Mouse (Mus musculus): ENCODE data around the gene Idh3g. TPM values are rescaled to one million over a fixed set of nuclear protein-coding genes. Genes with fewer than 3 reads are reported as not detected.
"Not testable (repeated sequence)": the region's sequence is repeated elsewhere in the genome, so short reads cannot be mapped to it uniquely, and the experiment has no call there.

Gene Idh3g
- polyA plus RNA-seq, 1 experiment from 2014 or later = 248 TPM

DNA sequence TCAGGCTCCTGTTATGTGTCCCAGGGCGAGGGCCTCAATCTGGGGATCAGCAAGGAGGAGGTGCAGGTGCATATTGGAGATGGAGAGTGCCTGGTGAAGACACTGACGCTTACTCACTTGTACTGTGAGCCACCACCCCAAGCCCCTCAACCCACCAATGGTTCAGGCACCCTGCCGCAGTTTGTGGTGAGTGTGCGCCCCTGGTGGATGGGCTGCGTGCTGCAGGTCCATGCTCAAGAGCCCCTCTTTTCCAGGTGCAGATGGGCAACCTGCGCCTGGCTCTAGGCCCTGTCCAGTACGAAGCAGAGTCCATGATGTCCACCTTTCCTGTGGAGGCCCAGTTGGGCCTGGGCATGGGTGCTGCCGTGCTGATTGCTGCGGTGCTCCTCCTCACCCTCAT is 19.4 kb downstream of the Idh3g start:
- Histone ChIP-seq H3K36me3 (ENCODE audit: control insufficient read depth, insufficient read depth, low read length) (no peaks in the 10 kb centered on the region), H3K27ac (replicated peaks; ENCODE audit: low read depth, low read length) (no peak overlapping the region), H3K9ac (replicated peaks; ENCODE audit: low read length) (no peak overlapping the region), H3K4me1 (ENCODE audit: control insufficient read depth, insufficient read depth, low read length) (no peaks in the 10 kb centered on the region), H3K9me3 (ENCODE audit: control insufficient read depth, low read length) (no peaks in the 10 kb centered on the region), H3K4me3 (replicated peaks; ENCODE audit: low read depth, low read length) (no peak overlapping the region), H3K27me3 (ENCODE audit: control insufficient read depth, insufficient read depth, low read length) (no peaks in the 10 kb centered on the region), H3K4me2 (ENCODE audit: low read length) (no peak overlapping the region)
- ATAC-seq (ENCODE audit: low FRiP score, low TSS enrichment) = no peak
- 65% methylated on average over 9 of the region's 9 CpGs for whole genome bisulfite sequencing
- no peak for DNase-seq

DNA sequence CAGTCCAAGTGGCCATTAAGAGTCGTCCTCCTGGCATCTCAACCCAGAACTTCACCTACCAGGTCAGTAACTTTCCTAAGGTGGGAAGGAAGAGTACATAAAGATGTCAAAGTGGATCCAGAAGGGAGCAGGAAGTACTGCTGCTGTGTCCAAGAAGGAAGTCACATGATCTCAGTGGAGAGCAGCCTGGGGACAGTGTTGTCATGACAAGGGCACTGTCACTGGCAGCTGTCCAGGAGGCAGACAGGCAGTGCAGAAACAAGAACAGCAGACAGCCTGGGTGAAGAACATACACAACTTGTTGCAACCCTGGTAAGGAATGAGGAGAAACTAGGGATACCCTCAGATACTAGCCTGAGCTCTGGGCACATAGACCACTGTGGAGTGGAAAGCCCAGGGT is 21.4 kb downstream of the Idh3g start:
- Histone ChIP-seq H3K27me3 (ENCODE audit: control insufficient read depth, insufficient read depth, low read length) (no peaks in the 10 kb centered on the region), H3K4me3 (replicated peaks; ENCODE audit: low read depth, low read length) (no peak overlapping the region), H3K4me1 (ENCODE audit: control insufficient read depth, insufficient read depth, low read length) (no peaks in the 10 kb centered on the region), H3K4me2 (ENCODE audit: low read length) (no peak overlapping the region), H3K27ac (replicated peaks; ENCODE audit: low read depth, low read length) (no peak overlapping the region), H3K9ac (replicated peaks; ENCODE audit: low read length) (no peak overlapping the region), H3K36me3 (ENCODE audit: control insufficient read depth, insufficient read depth, low read length) (no peaks in the 10 kb centered on the region), H3K9me3 (ENCODE audit: control insufficient read depth, low read length) (no peaks in the 10 kb centered on the region)
- 67% methylated on average over 1 of the region's 1 CpGs for WGBS
- ATAC-seq (ENCODE audit: low FRiP score, low TSS enrichment) (no peak), DNase-seq (no peak)

DNA sequence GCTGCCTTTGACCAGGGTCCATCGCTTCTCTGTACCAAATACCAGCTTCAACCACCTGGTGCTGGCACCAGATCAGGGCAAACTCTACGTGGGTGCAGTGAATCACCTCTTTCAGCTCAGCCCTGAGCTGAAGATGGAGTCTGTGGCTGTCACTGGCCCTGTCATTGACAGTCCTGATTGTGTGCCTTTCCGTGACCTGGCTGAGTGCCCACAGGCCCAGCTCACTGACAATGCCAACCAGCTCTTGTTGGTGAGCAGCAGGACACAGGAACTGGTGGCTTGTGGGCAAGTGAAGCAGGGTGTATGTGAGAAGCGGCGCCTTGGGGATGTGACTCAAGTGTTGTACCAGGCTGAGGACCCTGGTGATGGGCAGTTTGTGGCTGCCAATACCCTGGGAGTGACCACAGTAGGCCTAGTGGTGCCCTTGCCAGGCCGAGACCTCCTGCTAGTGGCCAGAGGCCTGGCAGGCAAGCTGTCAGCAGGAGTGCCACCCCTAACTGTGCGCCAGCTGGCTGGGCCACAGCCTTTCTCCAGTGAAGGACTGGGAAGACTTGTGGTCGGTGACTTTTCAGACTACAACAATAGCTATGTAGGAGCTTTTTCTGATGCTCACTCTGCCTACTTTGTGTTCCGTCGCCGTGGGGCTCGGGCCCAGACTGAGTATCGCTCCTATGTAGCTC is 27.9 kb downstream of the Idh3g start:
- DNase-seq (peak; percentile 9), ATAC-seq (ENCODE audit: low FRiP score, low TSS enrichment) (no peak)
- no peaks in the 10 kb centered on the region for H3K36me3 ChIP-seq (ENCODE audit: control insufficient read depth, insufficient read depth, low read length)
- H3K27ac ChIP-seq (replicated peaks; ENCODE audit: low read depth, low read length) = no peak overlapping the region
- no peak overlapping the region for H3K4me3 ChIP-seq (replicated peaks; ENCODE audit: low read depth, low read length)
- H3K9ac ChIP-seq (replicated peaks; ENCODE audit: low read length) = no peak overlapping the region
- H3K9me3 ChIP-seq (ENCODE audit: control insufficient read depth, low read length) = no peaks in the 10 kb centered on the region
- H3K4me2 ChIP-seq (ENCODE audit: low read length) = no peak overlapping the region
- 84% methylated on average over 13 of the region's 13 CpGs for WGBS
- no peaks in the 10 kb centered on the region for H3K4me1 ChIP-seq (ENCODE audit: control insufficient read depth, insufficient read depth, low read length)
- H3K27me3 ChIP-seq (ENCODE audit: control insufficient read depth, insufficient read depth, low read length) = no peaks in the 10 kb centered on the region

DNA sequence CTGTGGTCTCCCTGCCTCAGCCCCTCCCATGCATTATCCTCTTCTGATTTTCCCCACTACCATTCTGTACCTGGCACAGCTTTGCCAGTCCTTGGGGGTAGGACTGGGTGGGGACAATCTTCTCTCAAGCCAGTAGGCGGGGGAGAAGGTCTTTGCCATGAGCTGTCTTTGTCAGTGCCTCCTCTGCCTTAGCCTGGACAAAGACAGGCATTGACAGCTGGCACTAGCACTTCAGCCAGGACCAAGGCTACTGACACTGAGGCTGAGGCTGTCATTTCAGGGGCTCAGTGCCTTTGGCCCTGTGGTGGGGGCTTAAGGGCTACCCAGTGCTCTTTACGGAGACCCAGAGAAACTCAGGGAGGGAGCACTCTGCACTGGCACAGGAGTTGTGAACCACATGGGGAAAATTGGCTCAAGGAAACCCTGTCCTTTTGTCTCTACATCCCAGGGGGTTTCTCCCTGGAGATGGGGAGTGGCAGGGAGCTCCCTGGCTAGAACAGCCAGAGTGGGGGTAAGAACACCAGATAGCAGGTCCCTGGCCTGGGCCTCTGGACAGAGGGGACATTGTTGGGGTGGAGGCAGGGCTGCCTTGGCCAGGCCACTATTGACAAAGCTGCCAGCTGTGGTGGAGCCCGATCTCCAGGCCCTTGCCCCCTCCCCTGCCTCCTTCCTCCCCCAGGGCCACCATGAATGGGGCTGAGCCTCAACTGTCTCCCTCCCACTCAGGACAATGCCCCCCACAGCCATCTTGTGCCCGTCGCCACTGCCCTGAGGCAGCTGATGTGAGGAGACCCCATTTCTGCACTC is 30.2 kb downstream of the Idh3g start, which contains the start of gene Plxnb3:
Plxnb3 (plus strand) TSS at position 757 of the 807 bp plus-strand sequence.
- Histone ChIP-seq H3K4me2 (ENCODE audit: low read length) (no peak within 1 kb of the TSS), H3K36me3 (ENCODE audit: control insufficient read depth, insufficient read depth, low read length) (no peaks in the 10 kb centered on the region), H3K9me3 (ENCODE audit: control insufficient read depth, low read length) (no peaks in the 10 kb centered on the region), H3K27ac (replicated peaks; ENCODE audit: low read depth, low read length) (no peak within 1 kb of the TSS), H3K4me1 (ENCODE audit: control insufficient read depth, insufficient read depth, low read length) (no peaks in the 10 kb centered on the region), H3K9ac (replicated peaks; ENCODE audit: low read length) (no peak within 1 kb of the TSS), H3K27me3 (ENCODE audit: control insufficient read depth, insufficient read depth, low read length) (no peaks in the 10 kb centered on the region), H3K4me3 (replicated peaks; ENCODE audit: low read depth, low read length) (no peak within 1 kb of the TSS)
- WGBS = 58% methylated on average over 5 of the region's 5 CpGs
- DNase-seq = no peak
- no peak for ATAC-seq (ENCODE audit: low FRiP score, low TSS enrichment)

- 96% methylated on average over 1 of the region's 1 CpGs for WGBS
- Histone ChIP-seq H3K4me3 (replicated peaks; ENCODE audit: low read depth, low read length) (no peak overlapping the region), H3K36me3 (ENCODE audit: control insufficient read depth, insufficient read depth, low read length) (no peaks in the 10 kb centered on the region), H3K9me3 (ENCODE audit: control insufficient read depth, low read length) (no peaks in the 10 kb centered on the region), H3K4me1 (ENCODE audit: control insufficient read depth, insufficient read depth, low read length) (no peaks in the 10 kb centered on the region), H3K27ac (replicated peaks; ENCODE audit: low read depth, low read length) (no peak overlapping the region), H3K9ac (replicated peaks; ENCODE audit: low read length) (no peak overlapping the region), H3K4me2 (ENCODE audit: low read length) (no peak overlapping the region), H3K27me3 (ENCODE audit: control insufficient read depth, insufficient read depth, low read length) (no peaks in the 10 kb centered on the region)
- no peak for DNase-seq
- ATAC-seq (ENCODE audit: low FRiP score, low TSS enrichment) = no peak
These were observed 37.7 kb downstream of the Idh3g start for GRCm38 (mm10) chrX:73748977-73749376.

DNA sequence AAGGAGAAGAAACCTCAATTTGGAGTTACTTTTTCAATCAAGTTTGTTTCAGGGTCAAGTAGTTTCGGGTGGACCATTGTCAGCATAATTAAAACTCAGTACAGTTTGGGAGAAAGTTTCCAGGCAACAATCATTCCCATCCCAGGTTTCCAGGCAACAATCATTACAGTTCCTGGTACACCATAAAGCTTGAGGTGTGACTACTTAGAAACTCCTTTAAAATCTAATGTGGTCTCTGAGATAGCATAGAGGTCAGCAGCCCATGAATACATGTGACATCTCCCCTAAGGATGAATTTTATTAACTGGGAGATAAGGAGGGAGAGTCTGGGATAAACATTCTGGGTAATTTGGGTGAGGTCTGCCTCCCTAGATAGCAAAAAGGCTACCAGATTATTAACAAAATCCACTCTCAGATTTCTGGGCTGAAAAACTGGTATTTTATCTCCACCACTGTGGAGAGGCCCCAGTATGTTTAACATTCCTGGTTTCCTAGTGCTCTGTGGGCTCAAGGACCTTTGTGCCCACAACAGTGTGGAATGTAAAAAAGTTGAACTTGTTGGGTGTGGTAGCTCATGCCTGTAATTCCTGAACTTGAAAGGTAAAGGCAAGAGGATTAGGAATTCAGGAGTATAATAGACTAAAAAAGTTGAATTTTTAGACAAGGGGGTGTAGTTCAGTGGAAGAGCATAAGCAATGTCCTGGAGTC is 41.8 kb downstream of the Idh3g start:
- no peak overlapping the region for H3K4me2 ChIP-seq (ENCODE audit: low read length)
- H3K9me3 ChIP-seq (ENCODE audit: control insufficient read depth, low read length) = no peaks in the 10 kb centered on the region
- ATAC-seq (ENCODE audit: low FRiP score, low TSS enrichment) (no peak), DNase-seq (no peak)
- no peak overlapping the region for H3K27ac ChIP-seq (replicated peaks; ENCODE audit: low read depth, low read length)
- 84% methylated on average over 1 of the region's 1 CpGs for WGBS
- H3K9ac ChIP-seq (replicated peaks; ENCODE audit: low read length) = no peak overlapping the region
- H3K36me3 ChIP-seq (ENCODE audit: control insufficient read depth, insufficient read depth, low read length) = no peaks in the 10 kb centered on the region
- no peaks in the 10 kb centered on the region for H3K4me1 ChIP-seq (ENCODE audit: control insufficient read depth, insufficient read depth, low read length)
- no peaks in the 10 kb centered on the region for H3K27me3 ChIP-seq (ENCODE audit: control insufficient read depth, insufficient read depth, low read length)
- H3K4me3 ChIP-seq (replicated peaks; ENCODE audit: low read depth, low read length) = no peak overlapping the region

DNA sequence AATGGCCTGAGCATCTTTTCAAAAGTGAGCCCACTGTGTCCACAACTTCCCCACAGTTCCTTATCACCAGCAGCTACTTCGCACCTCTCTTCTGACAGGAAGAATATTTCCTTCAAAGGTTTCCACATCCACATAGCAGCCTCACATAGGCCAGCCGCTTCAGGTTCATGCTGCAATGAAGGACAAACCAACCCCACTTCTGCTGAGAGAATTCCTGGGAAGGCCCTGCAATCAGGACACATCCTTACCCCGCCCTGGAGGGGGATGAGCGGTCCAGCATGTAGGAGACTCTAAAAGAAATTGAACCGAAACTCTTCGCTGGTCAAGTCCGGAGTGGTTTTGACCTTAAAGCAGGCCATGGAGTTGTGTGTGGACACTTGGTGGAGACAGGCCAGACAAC is 46.9 kb downstream of the Idh3g start:
- not testable (repeated sequence) for H3K9ac ChIP-seq (replicated peaks; ENCODE audit: low read length); H3K9me3 ChIP-seq (ENCODE audit: control insufficient read depth, low read length); H3K27ac ChIP-seq (replicated peaks; ENCODE audit: low read depth, low read length); H3K36me3 ChIP-seq (ENCODE audit: control insufficient read depth, insufficient read depth, low read length); H3K4me2 ChIP-seq (ENCODE audit: low read length); H3K27me3 ChIP-seq (ENCODE audit: control insufficient read depth, insufficient read depth, low read length); DNase-seq; H3K4me3 ChIP-seq (replicated peaks; ENCODE audit: low read depth, low read length); ATAC-seq (ENCODE audit: low FRiP score, low TSS enrichment); H3K4me1 ChIP-seq (ENCODE audit: control insufficient read depth, insufficient read depth, low read length)
- 89% methylated on average over 7 of the region's 7 CpGs for WGBS

DNA sequence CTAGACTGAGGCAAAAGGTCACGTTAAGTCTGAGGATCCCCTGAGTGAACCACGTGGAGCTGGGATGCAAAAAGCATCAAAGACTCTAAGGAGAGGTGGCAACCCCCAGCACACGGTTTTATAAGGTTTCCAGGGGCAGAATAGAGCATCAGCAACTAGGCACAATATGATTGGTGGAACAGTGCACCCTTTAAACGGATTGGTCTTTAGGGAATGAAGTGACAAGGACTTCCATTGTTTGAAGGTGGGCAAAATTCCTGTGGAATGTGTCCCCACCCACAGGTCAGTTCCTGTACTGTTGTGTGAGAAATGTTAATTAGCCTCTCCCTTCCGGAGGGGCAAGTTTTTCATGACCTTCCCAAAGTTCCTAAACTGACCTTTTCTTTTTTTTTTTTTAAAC is 47.5 kb downstream of the Idh3g start:
- Histone ChIP-seq H3K4me1 (ENCODE audit: control insufficient read depth, insufficient read depth, low read length) (no peaks in the 10 kb centered on the region), H3K4me3 (replicated peaks; ENCODE audit: low read depth, low read length) (no peak overlapping the region), H3K4me2 (ENCODE audit: low read length) (no peak overlapping the region), H3K27me3 (ENCODE audit: control insufficient read depth, insufficient read depth, low read length) (no peaks in the 10 kb centered on the region), H3K9ac (replicated peaks; ENCODE audit: low read length) (no peak overlapping the region), H3K27ac (replicated peaks; ENCODE audit: low read depth, low read length) (no peak overlapping the region), H3K9me3 (ENCODE audit: control insufficient read depth, low read length) (no peaks in the 10 kb centered on the region), H3K36me3 (ENCODE audit: control insufficient read depth, insufficient read depth, low read length) (no peaks in the 10 kb centered on the region)
- DNase-seq = no peak
- ATAC-seq (ENCODE audit: low FRiP score, low TSS enrichment) = no peak
- WGBS = 63% methylated on average over 5 of the region's 5 CpGs

All from midbrain, embryonic 14.5 days (tissue).